Mouse (Mus musculus): ENCODE measurements around the gene Aox3.

The Aox3 gene

GRCm38 (mm10) chr1:58198386-58198785 is 85.5 kb downstream of the Aox3 start:
- DNase-seq (ENCODE audit: low read depth, low spot score), result no peak

DNA sequence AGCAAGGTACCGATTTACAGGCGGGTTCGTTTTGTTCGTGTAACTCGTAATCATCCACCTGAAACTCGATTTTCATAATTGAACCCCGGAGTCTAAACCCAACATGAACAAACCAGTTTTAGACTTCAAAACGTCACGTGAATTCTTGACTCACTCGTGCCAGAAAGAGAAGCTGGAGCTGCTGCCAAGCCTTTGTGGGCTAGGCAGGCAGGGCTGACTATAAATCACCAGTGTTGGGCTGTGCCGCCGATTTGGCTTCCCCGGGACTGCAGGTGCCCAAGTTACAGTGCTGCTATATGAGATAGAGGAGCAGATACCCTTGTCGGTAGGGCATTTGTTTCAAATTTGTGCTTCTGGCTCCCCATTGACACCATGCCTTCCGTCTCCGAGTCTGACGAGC is 97.3 kb downstream of the Aox3 start, which contains the start of gene Aox4:
Aox4 (plus strand) TSS at position 195 of the 400 bp plus-strand sequence.
- DNase-seq (ENCODE audit: low read depth, low spot score), result no peak

DNA sequence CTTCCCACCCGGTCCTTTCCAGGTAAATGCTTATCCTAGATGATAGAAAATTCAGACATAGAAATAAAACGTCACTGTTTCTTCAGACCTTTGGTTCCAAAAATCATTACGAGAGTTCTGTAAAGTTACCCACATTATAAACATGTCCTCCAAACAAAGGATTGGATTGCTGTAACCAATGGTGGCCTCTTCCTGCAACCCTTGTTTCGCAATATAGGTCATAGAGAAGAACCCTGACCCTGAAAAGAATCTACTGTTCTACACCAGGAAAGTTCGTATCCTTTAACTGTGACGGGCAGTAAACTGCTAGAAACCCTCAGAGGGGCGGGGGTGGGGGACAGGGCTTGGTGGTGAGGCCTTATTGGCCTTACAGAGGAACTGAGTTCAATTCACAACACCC is 99.9 kb downstream of the Aox3 start:
- no peak for DNase-seq (ENCODE audit: low read depth, low spot score)

GRCm38 (mm10) chr1:58213838-58214237 is 100.9 kb downstream of the Aox3 start:
- DNase-seq (ENCODE audit: low read depth, low spot score), result no peak

GRCm38 (mm10) chr1:58215353-58215752 is 102.4 kb downstream of the Aox3 start:
- no peak for DNase-seq (ENCODE audit: low read depth, low spot score)

DNA sequence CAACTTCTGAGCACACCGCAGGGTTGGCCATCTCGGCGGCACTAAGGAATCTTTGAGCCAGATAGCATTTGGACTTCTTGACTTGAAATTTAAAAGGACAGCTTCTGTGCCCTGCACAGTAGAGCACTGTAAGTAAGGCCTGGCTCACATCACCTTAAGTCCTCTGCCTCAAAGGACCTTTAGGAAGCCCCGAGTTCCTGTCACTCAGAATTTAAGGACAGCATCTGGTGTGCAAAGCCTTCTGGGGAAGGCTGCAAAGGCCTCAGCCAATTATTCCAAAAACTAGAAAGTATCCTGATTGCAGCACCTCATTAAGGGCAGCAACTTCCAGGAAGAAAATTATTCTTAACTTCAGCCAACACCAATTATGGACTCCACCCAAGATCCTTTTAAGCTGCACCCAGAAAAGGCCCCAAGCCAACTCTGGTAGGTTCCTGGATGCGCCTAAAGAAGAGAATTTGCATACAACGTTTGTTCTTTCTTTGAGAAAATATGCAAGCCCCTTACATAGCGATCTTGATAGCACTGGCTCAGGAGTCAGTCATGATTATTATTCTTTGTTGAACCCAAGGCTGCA is 103.1 kb downstream of the Aox3 start:
- no peak for DNase-seq (ENCODE audit: low read depth, low spot score)

DNA sequence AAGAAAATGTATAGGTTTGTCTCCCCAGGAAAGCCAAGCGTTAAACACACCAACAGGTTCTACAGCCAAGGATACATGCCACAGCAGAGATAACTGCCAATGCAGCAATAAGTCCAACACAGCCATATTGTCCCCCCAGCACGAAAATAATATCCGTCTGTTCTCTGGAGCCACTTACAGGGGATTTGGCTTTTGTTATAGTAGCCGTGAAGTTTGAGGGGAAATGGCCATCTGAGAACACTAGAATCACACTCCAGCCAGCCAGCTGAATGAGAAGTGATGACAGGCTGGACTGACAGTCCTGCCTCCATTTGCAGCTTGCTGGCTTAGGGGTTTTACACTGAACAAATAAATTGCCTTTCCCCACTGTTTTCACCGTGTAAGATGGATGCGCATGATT is 108.1 kb downstream of the Aox3 start:
- DNase-seq (ENCODE audit: low read depth, low spot score), result no peak

- DNase-seq (ENCODE audit: low read depth, low spot score), result no peak
Measured at GRCm38 (mm10) chr1:58221879-58222278, 108.9 kb downstream of the Aox3 start.

DNA sequence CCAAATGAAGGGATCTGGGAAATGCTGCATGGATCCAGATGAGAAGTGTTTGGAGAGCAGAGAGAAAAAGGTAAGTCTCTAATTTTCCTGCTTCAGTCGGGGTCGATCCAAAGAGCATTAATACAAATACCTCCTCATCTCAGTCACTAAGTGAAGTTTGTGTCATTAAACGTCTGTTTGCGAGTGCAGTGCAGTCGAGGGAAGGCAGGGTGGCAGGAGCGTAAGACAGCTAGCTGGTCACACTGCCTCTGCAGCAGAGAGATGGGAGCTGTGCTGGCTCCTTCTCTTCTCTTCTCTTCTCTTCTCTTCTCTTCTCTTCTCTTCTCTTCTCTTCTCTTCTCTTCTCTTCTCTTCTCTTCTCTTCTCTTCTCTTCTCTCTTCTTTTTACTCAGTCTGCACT is 115.2 kb downstream of the Aox3 start:
- no peak for DNase-seq (ENCODE audit: low read depth, low spot score)

- no peak for DNase-seq (ENCODE audit: low read depth, low spot score)
Measured at GRCm38 (mm10) chr1:58228916-58229315, 116.0 kb downstream of the Aox3 start.

- DNase-seq (ENCODE audit: low read depth, low spot score), result no peak
Measured at GRCm38 (mm10) chr1:58229774-58230173, 116.8 kb downstream of the Aox3 start.

GRCm38 (mm10) chr1:58230542-58230941 is 117.6 kb downstream of the Aox3 start:
- no peak for DNase-seq (ENCODE audit: low read depth, low spot score)

DNA sequence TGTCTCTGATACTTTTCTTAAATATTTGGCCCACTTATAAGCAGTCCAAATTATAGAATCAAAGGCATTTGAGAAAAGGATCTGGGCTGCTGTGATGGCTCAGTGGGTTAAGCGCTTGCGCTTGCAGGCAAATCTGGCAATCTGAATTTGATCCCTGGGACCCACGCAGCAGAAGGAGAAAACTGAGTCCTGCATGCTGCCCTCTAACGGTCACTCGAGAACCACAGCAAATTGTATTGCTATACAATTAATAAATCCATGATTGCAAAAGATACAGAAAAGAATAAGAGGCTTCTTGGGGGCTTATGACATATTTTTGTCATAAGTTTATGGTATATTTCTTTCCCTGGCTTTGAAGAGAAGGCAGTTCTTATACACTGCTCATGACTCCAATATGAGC is 122.5 kb downstream of the Aox3 start:
- DNase-seq (ENCODE audit: low read depth, low spot score), result no peak

DNA sequence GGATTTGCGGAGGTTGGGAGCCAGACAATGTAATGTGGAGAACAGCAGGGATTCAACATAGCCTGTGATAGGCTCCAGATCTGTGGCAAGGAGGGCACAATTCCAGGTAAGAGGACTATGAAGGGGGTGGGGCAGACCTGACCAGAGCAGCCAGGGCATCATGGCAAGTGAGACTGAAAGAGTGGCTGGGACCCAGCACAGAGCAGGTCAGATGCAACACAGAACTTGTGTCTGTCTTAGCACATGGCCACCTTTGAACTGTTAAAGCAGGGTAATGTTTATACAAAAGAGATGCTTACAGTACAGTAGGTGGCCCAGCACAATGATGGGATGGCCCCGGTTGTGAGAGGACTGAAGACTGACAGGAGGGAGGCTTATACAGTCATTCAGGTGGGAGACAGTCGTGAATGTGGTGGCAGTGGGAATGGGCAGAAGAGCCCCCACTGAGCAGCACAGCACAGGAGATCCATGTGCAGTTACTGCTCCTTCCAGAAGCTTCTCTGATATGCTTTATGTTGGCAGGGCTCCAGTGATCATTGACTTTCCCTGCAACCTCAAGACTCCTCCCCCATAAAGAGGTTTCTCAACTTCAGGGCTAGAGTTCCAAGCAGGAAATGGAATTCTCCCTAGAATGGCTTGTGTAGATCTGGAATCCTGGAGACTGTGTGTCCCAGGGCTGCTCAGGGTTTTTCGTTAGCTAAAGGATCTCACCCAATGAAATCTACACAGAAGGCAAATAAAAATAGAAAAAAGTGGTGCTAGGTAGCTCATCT is 124.8 kb downstream of the Aox3 start:
- DNase-seq (ENCODE audit: low read depth, low spot score), result no peak

DNA sequence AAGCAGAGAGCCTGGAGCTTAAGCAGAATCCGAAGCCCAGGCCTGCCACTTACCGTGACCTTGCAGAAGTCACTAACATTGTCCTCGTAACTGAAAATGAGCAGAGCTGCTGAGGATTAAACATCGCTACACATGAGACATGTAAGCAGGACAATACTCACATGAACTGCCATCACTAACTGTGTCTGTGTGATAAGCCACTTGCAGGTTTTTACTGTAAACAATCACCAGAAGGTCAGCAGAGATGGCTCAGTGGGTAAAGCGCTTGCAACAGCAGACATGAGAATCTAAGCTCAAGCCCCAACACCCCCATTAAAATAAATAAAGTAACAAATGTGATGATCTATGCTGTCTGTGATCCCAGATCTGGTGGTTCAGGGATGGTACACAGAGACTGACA is 125.5 kb downstream of the Aox3 start:
- DNase-seq (ENCODE audit: low read depth, low spot score), result no peak

DNA sequence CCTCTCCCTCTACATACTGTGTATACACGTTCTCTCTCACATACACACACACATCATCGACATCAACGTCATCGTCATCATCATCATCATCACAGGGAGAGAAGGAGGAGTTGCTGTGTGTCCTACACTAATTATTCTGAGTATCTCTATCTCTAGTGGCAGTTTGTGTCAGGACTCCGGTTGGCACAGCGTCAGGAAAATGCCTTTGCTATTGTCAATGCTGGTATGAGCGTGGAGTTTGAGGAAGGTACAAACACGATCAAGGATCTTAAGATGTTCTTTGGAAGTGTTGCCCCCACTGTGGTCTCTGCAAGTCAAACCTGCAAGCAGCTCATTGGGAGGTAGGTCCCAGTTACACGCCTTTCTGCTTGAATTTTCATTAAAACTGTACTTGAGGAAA is 126.0 kb downstream of the Aox3 start:
- no peak for DNase-seq (ENCODE audit: low read depth, low spot score)

GRCm38 (mm10) chr1:58240347-58240746 is 127.4 kb downstream of the Aox3 start:
- no peak for DNase-seq (ENCODE audit: low read depth, low spot score)

- DNase-seq (ENCODE audit: low read depth, low spot score), result no peak
Measured at GRCm38 (mm10) chr1:58244487-58244886, 131.6 kb downstream of the Aox3 start.

GRCm38 (mm10) chr1:58248518-58248917 is 135.6 kb downstream of the Aox3 start:
- DNase-seq (ENCODE audit: low read depth, low spot score), result no peak

Measured in retina, adult 2 months (tissue).